Mouse (Mus musculus): ENCODE data around the gene Fbxo39. TPM values are rescaled to one million over a fixed set of nuclear protein-coding genes. Genes with fewer than 3 reads are reported as not detected.

Fbxo39 gene
- polyA plus RNA-seq, 1 experiment from 2014 or later, result not detected

- WGBS, result 83% methylated on average over 1 of the region's 1 CpGs
- Histone ChIP-seq H3K4me2 (no peak overlapping the region), H3K27ac (no peak overlapping the region), H3K36me3 (replicated peaks) (no peaks in the 10 kb centered on the region), H3K4me1 (peaks cover 4% of the 10 kb centered on the region), H3K4me3 (replicated peaks) (no peak overlapping the region), H3K9ac (no peak overlapping the region), H3K9me3 (no peaks in the 10 kb centered on the region), H3K27me3 (no peaks in the 10 kb centered on the region)
- ATAC-seq (ENCODE audit: low FRiP score), result no peak
Measured at GRCm38 (mm10) chr11:72352272-72352671, 38.0 kb downstream of the Fbxo39 start.

GRCm38 (mm10) chr11:72353186-72353585 is 38.9 kb downstream of the Fbxo39 start:
- H3K27ac ChIP-seq, result no peak overlapping the region
- WGBS, result 76% methylated on average over 3 of the region's 3 CpGs
- H3K4me3 ChIP-seq (replicated peaks), result no peak overlapping the region
- no peaks in the 10 kb centered on the region for H3K27me3 ChIP-seq
- H3K36me3 ChIP-seq (replicated peaks), result no peaks in the 10 kb centered on the region
- H3K4me1 ChIP-seq, result peaks cover 4% of the 10 kb centered on the region
- no peak overlapping the region for H3K4me2 ChIP-seq
- no peaks in the 10 kb centered on the region for H3K9me3 ChIP-seq
- no peak overlapping the region for H3K9ac ChIP-seq
- ATAC-seq (ENCODE audit: low FRiP score), result no peak

- Histone ChIP-seq H3K4me2 (peak overlapping the region; percentile 40), H3K27ac (no peak overlapping the region), H3K9me3 (no peaks in the 10 kb centered on the region), H3K4me1 (peaks cover 4% of the 10 kb centered on the region), H3K36me3 (replicated peaks) (no peaks in the 10 kb centered on the region), H3K4me3 (replicated peaks) (no peak overlapping the region), H3K27me3 (no peaks in the 10 kb centered on the region), H3K9ac (no peak overlapping the region)
- WGBS, result 24% methylated on average over 20 of the region's 20 CpGs
- no peak; the same call in 1 of the 2 replicates for ATAC-seq (ENCODE audit: low FRiP score)
Measured at GRCm38 (mm10) chr11:72354971-72355728, 40.9 kb downstream of the Fbxo39 start.

GRCm38 (mm10) chr11:72361385-72362346 is 47.4 kb downstream of the Fbxo39 start:
- peak overlapping the region; percentile 47 for H3K4me3 ChIP-seq (replicated peaks)
- H3K9ac ChIP-seq, result peak overlapping the region; percentile 68
- peaks cover 6% of the 10 kb centered on the region for H3K4me1 ChIP-seq
- WGBS, result 9% methylated on average over 42 of the region's 42 CpGs
- ATAC-seq (ENCODE audit: low FRiP score), result peak; percentile 93
- H3K9me3 ChIP-seq, result no peaks in the 10 kb centered on the region
- H3K27me3 ChIP-seq, result no peaks in the 10 kb centered on the region
- peak overlapping the region; percentile 74 for H3K4me2 ChIP-seq
- no peak overlapping the region for H3K27ac ChIP-seq
- H3K36me3 ChIP-seq (replicated peaks), result no peaks in the 10 kb centered on the region

GRCm38 (mm10) chr11:72362347-72362741 is 48.1 kb downstream of the Fbxo39 start, which contains the start of gene Tekt1:
Gene Tekt1 (minus strand): TSS chr11:72362442.
- Histone ChIP-seq H3K9ac (peak within 1 kb of the TSS; percentile 68), H3K4me3 (replicated peaks) (peak within 1 kb of the TSS; percentile 47), H3K27ac (no peak within 1 kb of the TSS), H3K36me3 (replicated peaks) (no peaks in the 10 kb centered on the region), H3K4me1 (peaks cover 6% of the 10 kb centered on the region), H3K9me3 (no peaks in the 10 kb centered on the region), H3K27me3 (no peaks in the 10 kb centered on the region), H3K4me2 (peak within 1 kb of the TSS; percentile 74)
- 34% methylated on average over 10 of the region's 10 CpGs for WGBS
- ATAC-seq (ENCODE audit: low FRiP score), result 0 out of 2 replicates have a peak, but pooled peaks have one; percentile 17

- Histone ChIP-seq H3K4me3 (replicated peaks) (no peak overlapping the region), H3K4me1 (peaks cover 6% of the 10 kb centered on the region), H3K36me3 (replicated peaks) (no peaks in the 10 kb centered on the region), H3K9ac (no peak overlapping the region), H3K27ac (no peak overlapping the region), H3K4me2 (no peak overlapping the region), H3K27me3 (no peaks in the 10 kb centered on the region), H3K9me3 (no peaks in the 10 kb centered on the region)
- WGBS, result 79% methylated on average over 8 of the region's 8 CpGs
- no peak for ATAC-seq (ENCODE audit: low FRiP score)
Measured at GRCm38 (mm10) chr11:72363523-72364240, 49.4 kb downstream of the Fbxo39 start.

- Histone ChIP-seq H3K9me3 (no peaks in the 10 kb centered on the region), H3K4me3 (replicated peaks) (no peak overlapping the region), H3K4me2 (no peak overlapping the region), H3K9ac (no peak overlapping the region), H3K27me3 (no peaks in the 10 kb centered on the region), H3K4me1 (peaks cover 6% of the 10 kb centered on the region), H3K27ac (no peak overlapping the region), H3K36me3 (replicated peaks) (no peaks in the 10 kb centered on the region)
- no peak for ATAC-seq (ENCODE audit: low FRiP score)
- WGBS, result 92% methylated on average over 5 of the region's 5 CpGs
Measured at GRCm38 (mm10) chr11:72364526-72364925, 50.3 kb downstream of the Fbxo39 start.

GRCm38 (mm10) chr11:72366126-72366525 is 51.9 kb downstream of the Fbxo39 start:
- WGBS, result 84% methylated on average over 9 of the region's 9 CpGs
- Histone ChIP-seq H3K4me1 (peaks cover 5% of the 10 kb centered on the region), H3K9me3 (no peaks in the 10 kb centered on the region)

GRCm38 (mm10) chr11:72367934-72368674 is 53.9 kb downstream of the Fbxo39 start:
- H3K27me3 ChIP-seq, result no peaks in the 10 kb centered on the region
- H3K9ac ChIP-seq, result no peak overlapping the region
- no peak overlapping the region for H3K4me3 ChIP-seq (replicated peaks)
- no peaks in the 10 kb centered on the region for H3K36me3 ChIP-seq (replicated peaks)
- ATAC-seq (ENCODE audit: low FRiP score), result no peak
- WGBS, result 61% methylated on average over 11 of the region's 11 CpGs
- no peaks in the 10 kb centered on the region for H3K9me3 ChIP-seq
- no peaks in the 10 kb centered on the region for H3K4me1 ChIP-seq
- no peak overlapping the region for H3K4me2 ChIP-seq
- no peak overlapping the region for H3K27ac ChIP-seq

More at GRCm38 (mm10) chr11:72366126-72366525, 51.9 kb downstream of the Fbxo39 start:
- Histone ChIP-seq H3K4me2 (no peak overlapping the region), H3K27ac (no peak overlapping the region), H3K4me3 (replicated peaks) (no peak overlapping the region), H3K27me3 (no peaks in the 10 kb centered on the region), H3K36me3 (replicated peaks) (no peaks in the 10 kb centered on the region), H3K9ac (no peak overlapping the region)
- ATAC-seq (ENCODE audit: low FRiP score), result no peak
